Mouse (Mus musculus): ENCODE data around the gene Trpm2. TPM values are rescaled to one million over a fixed set of nuclear protein-coding genes. Genes with fewer than 3 reads are reported as not detected.
A peak's percentile ranks its signal among the peaks of the same experiment; 100 is the strongest.
"Not testable (repeated sequence)": the region's sequence is repeated elsewhere in the genome, so short reads cannot be mapped to it uniquely, and the experiment has no call there.

Trpm2 gene
- polyA plus RNA-seq (2014; fragmentation: Nextera tagmentation; extraction: Ambion mirVana): 0.86 and 0.87 TPM in 2 replicates

GRCm38 (mm10) chr10:77970481-77970880 is at the start of gene Trpm2:
Trpm2 (minus strand) TSS chr10:77970563.
- Histone ChIP-seq H3K27me3 (ENCODE audit: control insufficient read depth, insufficient read depth, low read length) (peaks cover 14% of the 10 kb centered on the region; the same call in 1 of the 2 replicates), H3K4me1 (replicated peaks; ENCODE audit: control insufficient read depth, insufficient read depth, low read length) (peaks cover 7% of the 10 kb centered on the region; the same call in 1 of the 2 replicates), H3K9me3 (ENCODE audit: control insufficient read depth, low read length) (no peaks in the 10 kb centered on the region), H3K4me2 (ENCODE audit: low read depth, low read length, severe bottlenecking) (peak within 1 kb of the TSS; percentile 65), H3K4me3 (ENCODE audit: low read depth, low read length) (peak within 1 kb of the TSS; percentile 29), H3K27ac (ENCODE audit: low read depth, low read length) (no peak within 1 kb of the TSS), H3K36me3 (ENCODE audit: control insufficient read depth, insufficient read depth, low read length) (no peaks in the 10 kb centered on the region), H3K9ac (ENCODE audit: low read length) (peak within 1 kb of the TSS; percentile 43)
- WGBS: 88% methylated on average over 6 of the region's 6 CpGs
- peak; percentile 47 for DNase-seq (ENCODE audit: low spot score)
- no peak for ATAC-seq (replicated peaks; ENCODE audit: low FRiP score)

- H3K27ac ChIP-seq (ENCODE audit: low read depth, low read length); H3K4me3 ChIP-seq (ENCODE audit: low read depth, low read length); H3K27me3 ChIP-seq (ENCODE audit: control insufficient read depth, insufficient read depth, low read length); H3K4me2 ChIP-seq (ENCODE audit: low read depth, low read length, severe bottlenecking); H3K9me3 ChIP-seq (ENCODE audit: control insufficient read depth, low read length); ATAC-seq (replicated peaks; ENCODE audit: low FRiP score); DNase-seq (ENCODE audit: low spot score); H3K4me1 ChIP-seq (replicated peaks; ENCODE audit: control insufficient read depth, insufficient read depth, low read length); H3K36me3 ChIP-seq (ENCODE audit: control insufficient read depth, insufficient read depth, low read length); H3K9ac ChIP-seq (ENCODE audit: low read length): not testable (repeated sequence)
- WGBS: over 99% methylated on average over 6 of the region's 11 CpGs
Measured at GRCm38 (mm10) chr10:78019984-78020383, 49.6 kb upstream of the Trpm2 start.

GRCm38 (mm10) chr10:78019291-78019690 is 48.9 kb upstream of the Trpm2 start:
- ATAC-seq (replicated peaks; ENCODE audit: low FRiP score) (no peak), DNase-seq (ENCODE audit: low spot score) (no peak)
- no peak overlapping the region for H3K9ac ChIP-seq (ENCODE audit: low read length)
- no peak overlapping the region for H3K27ac ChIP-seq (ENCODE audit: low read depth, low read length)
- H3K27me3 ChIP-seq (ENCODE audit: control insufficient read depth, insufficient read depth, low read length): no peaks in the 10 kb centered on the region
- no peak overlapping the region for H3K4me3 ChIP-seq (ENCODE audit: low read depth, low read length)
- WGBS: 82% methylated on average over 4 of the region's 4 CpGs
- H3K4me2 ChIP-seq (ENCODE audit: low read depth, low read length, severe bottlenecking): no peak overlapping the region
- H3K9me3 ChIP-seq (ENCODE audit: control insufficient read depth, low read length): no peaks in the 10 kb centered on the region
- no peaks in the 10 kb centered on the region for H3K36me3 ChIP-seq (ENCODE audit: control insufficient read depth, insufficient read depth, low read length)
- no peaks in the 10 kb centered on the region for H3K4me1 ChIP-seq (replicated peaks; ENCODE audit: control insufficient read depth, insufficient read depth, low read length)

GRCm38 (mm10) chr10:78018797-78019203 is 48.4 kb upstream of the Trpm2 start:
- ATAC-seq (replicated peaks; ENCODE audit: low FRiP score) (peak; percentile 76), DNase-seq (ENCODE audit: low spot score) (peak; percentile 91)
- no peaks in the 10 kb centered on the region for H3K36me3 ChIP-seq (ENCODE audit: control insufficient read depth, insufficient read depth, low read length)
- H3K9me3 ChIP-seq (ENCODE audit: control insufficient read depth, low read length): no peaks in the 10 kb centered on the region
- H3K4me3 ChIP-seq (ENCODE audit: low read depth, low read length): peak overlapping the region; percentile 19; the same call in 1 of the 2 replicates
- peak overlapping the region; percentile 39; the same call in 1 of the 2 replicates for H3K9ac ChIP-seq (ENCODE audit: low read length)
- H3K27me3 ChIP-seq (ENCODE audit: control insufficient read depth, insufficient read depth, low read length): no peaks in the 10 kb centered on the region
- 24% methylated on average over 19 of the region's 19 CpGs for WGBS
- no peak overlapping the region for H3K27ac ChIP-seq (ENCODE audit: low read depth, low read length)
- peak overlapping the region; percentile 43; the same call in 1 of the 2 replicates for H3K4me2 ChIP-seq (ENCODE audit: low read depth, low read length, severe bottlenecking)
- no peaks in the 10 kb centered on the region for H3K4me1 ChIP-seq (replicated peaks; ENCODE audit: control insufficient read depth, insufficient read depth, low read length)

- Histone ChIP-seq H3K9ac (ENCODE audit: low read length) (no peak overlapping the region), H3K36me3 (ENCODE audit: control insufficient read depth, insufficient read depth, low read length) (no peaks in the 10 kb centered on the region), H3K4me3 (ENCODE audit: low read depth, low read length) (no peak overlapping the region), H3K27ac (ENCODE audit: low read depth, low read length) (no peak overlapping the region), H3K9me3 (ENCODE audit: control insufficient read depth, low read length) (no peaks in the 10 kb centered on the region), H3K4me2 (ENCODE audit: low read depth, low read length, severe bottlenecking) (no peak overlapping the region), H3K4me1 (replicated peaks; ENCODE audit: control insufficient read depth, insufficient read depth, low read length) (no peaks in the 10 kb centered on the region), H3K27me3 (ENCODE audit: control insufficient read depth, insufficient read depth, low read length) (no peaks in the 10 kb centered on the region)
- 53% methylated on average over 5 of the region's 5 CpGs for WGBS
- no peak for ATAC-seq (replicated peaks; ENCODE audit: low FRiP score)
- no peak for DNase-seq (ENCODE audit: low spot score)
Measured at GRCm38 (mm10) chr10:78016366-78016765, 46.0 kb upstream of the Trpm2 start.

- Histone ChIP-seq H3K9me3 (ENCODE audit: control insufficient read depth, low read length) (no peaks in the 10 kb centered on the region), H3K4me3 (ENCODE audit: low read depth, low read length) (no peak overlapping the region), H3K9ac (ENCODE audit: low read length) (no peak overlapping the region), H3K36me3 (ENCODE audit: control insufficient read depth, insufficient read depth, low read length) (no peaks in the 10 kb centered on the region), H3K27me3 (ENCODE audit: control insufficient read depth, insufficient read depth, low read length) (no peaks in the 10 kb centered on the region; the same call in 1 of the 2 replicates), H3K27ac (ENCODE audit: low read depth, low read length) (no peak overlapping the region), H3K4me1 (replicated peaks; ENCODE audit: control insufficient read depth, insufficient read depth, low read length) (no peaks in the 10 kb centered on the region), H3K4me2 (ENCODE audit: low read depth, low read length, severe bottlenecking) (no peak overlapping the region)
- DNase-seq (ENCODE audit: low spot score) (no peak), ATAC-seq (replicated peaks; ENCODE audit: low FRiP score) (no peak)
- 81% methylated on average over 1 of the region's 1 CpGs for WGBS
Measured at GRCm38 (mm10) chr10:78015489-78015888, 45.1 kb upstream of the Trpm2 start.

GRCm38 (mm10) chr10:78012661-78013495 is 42.5 kb upstream of the Trpm2 start:
- DNase-seq (ENCODE audit: low spot score) (no peak), ATAC-seq (replicated peaks; ENCODE audit: low FRiP score) (no peak)
- WGBS: 93% methylated on average over 18 of the region's 18 CpGs
- no peak overlapping the region for H3K27ac ChIP-seq (ENCODE audit: low read depth, low read length)
- H3K4me1 ChIP-seq (replicated peaks; ENCODE audit: control insufficient read depth, insufficient read depth, low read length): peaks cover 9% of the 10 kb centered on the region; the same call in 1 of the 2 replicates
- no peaks in the 10 kb centered on the region; the same call in 1 of the 2 replicates for H3K27me3 ChIP-seq (ENCODE audit: control insufficient read depth, insufficient read depth, low read length)
- no peak overlapping the region for H3K4me3 ChIP-seq (ENCODE audit: low read depth, low read length)
- H3K36me3 ChIP-seq (ENCODE audit: control insufficient read depth, insufficient read depth, low read length): no peaks in the 10 kb centered on the region
- no peak overlapping the region for H3K4me2 ChIP-seq (ENCODE audit: low read depth, low read length, severe bottlenecking)
- no peak overlapping the region for H3K9ac ChIP-seq (ENCODE audit: low read length)
- H3K9me3 ChIP-seq (ENCODE audit: control insufficient read depth, low read length): no peaks in the 10 kb centered on the region

GRCm38 (mm10) chr10:78011116-78011515 is 40.8 kb upstream of the Trpm2 start:
- not testable (repeated sequence) for H3K4me3 ChIP-seq (ENCODE audit: low read depth, low read length); H3K36me3 ChIP-seq (ENCODE audit: control insufficient read depth, insufficient read depth, low read length); H3K4me2 ChIP-seq (ENCODE audit: low read depth, low read length, severe bottlenecking); H3K9me3 ChIP-seq (ENCODE audit: control insufficient read depth, low read length); DNase-seq (ENCODE audit: low spot score); H3K27ac ChIP-seq (ENCODE audit: low read depth, low read length); H3K9ac ChIP-seq (ENCODE audit: low read length); H3K27me3 ChIP-seq (ENCODE audit: control insufficient read depth, insufficient read depth, low read length); ATAC-seq (replicated peaks; ENCODE audit: low FRiP score)
- peaks cover 19% of the 10 kb centered on the region; the same call in 1 of the 2 replicates for H3K4me1 ChIP-seq (replicated peaks; ENCODE audit: control insufficient read depth, insufficient read depth, low read length)
- WGBS: 94% methylated on average over 5 of the region's 5 CpGs
